Mouse (Mus musculus) heart, embryonic 13.5 days (tissue): ENCODE results near the gene Gm11042. TPM values are rescaled to one million over a fixed set of nuclear protein-coding genes. Genes with fewer than 3 reads are reported as not detected.

Experiments
- ATAC-seq: fragments of 200-750 bp; cut with Nextera tagmentation; 2 replicates; pipeline ENCODE4 v1.8.0; 2017; ENCODE audit warnings: moderate TSS enrichment; ENCODE audit not compliant: insufficient number of reproducible peaks, low FRiP score, low TSS enrichment; ENCODE audit errors: extremely low read depth
- H3K27ac ChIP-seq: fragments of 300-500 bp; sonication (generic); replicated peaks from 2 replicates; pipeline ENCODE4 v1.5.1; 2015; ENCODE audit warnings: moderate library complexity, mild to moderate bottlenecking, inconsistent platforms
- H3K27me3 ChIP-seq: fragments of 300-500 bp; sonication (generic); replicated peaks from 2 replicates; pipeline ENCODE4 v1.6.1; 2015; ENCODE audit warnings: mild to moderate bottlenecking, inconsistent platforms
- H3K36me3 ChIP-seq: fragments of 300-500 bp; sonication (generic); 2 replicates; pipeline ENCODE4 v1.6.1; 2015; ENCODE audit warnings: mild to moderate bottlenecking, inconsistent platforms
- H3K4me1 ChIP-seq: fragments of 300-500 bp; sonication (generic); 2 replicates; pipeline ENCODE4 v1.6.1; 2015; ENCODE audit warnings: inconsistent platforms
- H3K4me2 ChIP-seq: fragments of 300-500 bp; sonication (generic); 2 replicates; pipeline ENCODE4 v1.6.1; 2015; ENCODE audit warnings: inconsistent platforms, mild to moderate bottlenecking, moderate library complexity
- H3K4me3 ChIP-seq: fragments of 300-500 bp; sonication (generic); 2 replicates; pipeline ENCODE4 v1.5.1; 2015; ENCODE audit warnings: moderate library complexity, mild to moderate bottlenecking, inconsistent platforms
- H3K9ac ChIP-seq: fragments of 300-500 bp; sonication (generic); 2 replicates; pipeline ENCODE4 v1.6.1; 2015; ENCODE audit warnings: inconsistent platforms, mild to moderate bottlenecking, moderate library complexity
- H3K9me3 ChIP-seq: fragments of 300-500 bp; sonication (generic); 2 replicates; pipeline ENCODE4 v1.6.1; 2016; ENCODE audit warnings: inconsistent platforms
- WGBS: fragments of 180-500 bp; shearing (Covaris S2); methylation state at CpG from one replicate; pipeline ENCODE4 v1.1.7; 2015; ENCODE audit warnings: mixed read lengths; 5-methylcytosine and 5-hydroxymethylcytosine counted together
- polyA plus RNA-seq: library from polyadenylated mRNA; unstranded; fragments of >200 nt; fragmentation: Nextera tagmentation; extraction: Ambion mirVana; gene quantifications from 2 replicates; pipeline ENCODE4 v1.2.1, GENCODE M21; 2015

Gm11042 gene
- not detected in 2 replicates for polyA plus RNA-seq

DNA sequence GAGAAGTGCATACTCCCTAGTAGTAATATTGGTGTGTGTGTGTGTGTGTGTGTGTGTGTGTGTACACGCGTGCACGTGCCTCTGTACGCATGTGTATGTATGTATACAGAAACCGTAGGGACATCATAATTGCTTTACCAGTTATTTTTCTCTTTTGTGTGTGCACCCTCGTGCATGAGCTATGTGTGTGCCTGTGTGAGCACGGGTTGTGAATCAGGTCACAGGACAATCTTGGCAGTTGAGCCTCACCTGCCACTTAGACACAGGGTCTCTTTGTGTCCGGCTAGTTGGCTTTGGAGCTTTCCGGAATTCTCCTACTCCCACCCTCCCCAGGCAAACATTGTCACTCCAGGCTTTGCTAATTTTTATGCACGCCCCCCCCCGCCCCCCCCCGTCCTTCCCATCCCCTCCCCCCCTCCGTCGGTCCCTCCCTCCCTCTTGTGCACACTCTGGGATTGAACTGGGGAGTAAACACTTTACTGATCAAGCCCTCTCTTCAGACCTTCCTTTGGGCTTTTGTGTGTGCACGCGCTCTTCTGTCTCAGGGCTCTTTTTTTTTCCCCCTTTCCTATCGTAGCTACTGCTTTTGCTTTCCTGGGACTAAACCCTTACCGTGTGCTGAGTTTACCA, at the start of gene Gm11042:
Gm11042 (minus strand) TSS at position 51 of the 630 bp plus-strand sequence.
- Histone ChIP-seq H3K27ac (peak within 1 kb of the TSS; percentile 58; the same call in 1 of the 2 replicates), H3K9ac (peak within 1 kb of the TSS; percentile 84), H3K36me3 (no peaks in the 10 kb centered on the region), H3K9me3 (no peaks in the 10 kb centered on the region), H3K4me3 (peak within 1 kb of the TSS; percentile 66), H3K4me2 (peak within 1 kb of the TSS; percentile 72), H3K4me1 (no peaks in the 10 kb centered on the region), H3K27me3 (0 out of 2 replicates have a peak, but pooled peaks cover 3% of the 10 kb centered on the region)
- WGBS = 33% methylated on average over 15 of the region's 18 CpGs
- no peak for ATAC-seq

DNA sequence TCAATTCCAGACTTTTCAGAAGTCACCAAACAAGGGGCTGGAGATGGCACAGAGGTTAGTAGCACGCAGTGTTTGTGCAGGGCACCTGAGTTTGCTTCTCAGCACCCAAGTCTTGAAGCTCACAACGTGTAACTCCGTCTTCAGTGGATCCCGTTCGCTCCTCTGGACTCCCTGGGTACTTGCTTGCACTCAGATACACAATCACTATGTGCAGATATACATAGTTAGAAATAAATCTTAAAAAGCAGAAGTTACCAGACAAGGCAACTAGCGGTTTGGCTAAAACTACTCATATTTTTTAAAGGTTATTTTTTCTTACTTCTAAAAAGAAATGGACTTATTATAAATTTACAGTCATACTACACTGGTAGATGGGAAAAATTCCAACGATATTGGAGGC, 48.3 kb upstream of the Gm11042 start:
- Histone ChIP-seq H3K4me1 (peaks cover 10% of the 10 kb centered on the region), H3K9me3 (no peaks in the 10 kb centered on the region), H3K27ac (no peak overlapping the region), H3K4me2 (no peak overlapping the region), H3K9ac (no peak overlapping the region), H3K27me3 (no peaks in the 10 kb centered on the region), H3K36me3 (no peaks in the 10 kb centered on the region), H3K4me3 (no peak overlapping the region)
- ATAC-seq = no peak
- WGBS = 84% methylated on average over 7 of the region's 7 CpGs

DNA sequence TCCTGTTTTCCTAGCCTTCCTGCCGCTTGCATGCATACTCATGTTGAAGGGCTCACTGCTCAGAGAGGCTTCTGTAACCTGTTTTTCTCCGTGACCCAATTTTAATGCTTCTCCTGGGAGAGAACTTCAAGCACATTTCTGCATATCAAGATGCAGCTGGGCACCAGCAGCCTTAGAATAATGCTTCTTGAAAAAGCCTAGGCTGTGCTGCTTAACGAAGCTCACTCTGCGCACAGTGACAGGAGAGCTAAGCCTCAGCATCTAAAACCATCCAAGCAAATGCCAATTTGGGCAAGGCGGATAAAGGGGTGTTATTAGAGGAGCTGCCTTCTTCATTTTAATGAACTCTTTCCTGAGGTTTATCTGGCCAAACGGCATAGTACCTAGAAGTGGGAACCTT, 46.9 kb upstream of the Gm11042 start:
- Histone ChIP-seq H3K4me2 (no peak overlapping the region), H3K27me3 (no peaks in the 10 kb centered on the region), H3K4me3 (no peak overlapping the region), H3K9me3 (no peaks in the 10 kb centered on the region), H3K36me3 (no peaks in the 10 kb centered on the region), H3K9ac (no peak overlapping the region), H3K27ac (no peak overlapping the region), H3K4me1 (peaks cover 13% of the 10 kb centered on the region)
- ATAC-seq = no peak
- WGBS = 75% methylated on average over 6 of the region's 6 CpGs

DNA sequence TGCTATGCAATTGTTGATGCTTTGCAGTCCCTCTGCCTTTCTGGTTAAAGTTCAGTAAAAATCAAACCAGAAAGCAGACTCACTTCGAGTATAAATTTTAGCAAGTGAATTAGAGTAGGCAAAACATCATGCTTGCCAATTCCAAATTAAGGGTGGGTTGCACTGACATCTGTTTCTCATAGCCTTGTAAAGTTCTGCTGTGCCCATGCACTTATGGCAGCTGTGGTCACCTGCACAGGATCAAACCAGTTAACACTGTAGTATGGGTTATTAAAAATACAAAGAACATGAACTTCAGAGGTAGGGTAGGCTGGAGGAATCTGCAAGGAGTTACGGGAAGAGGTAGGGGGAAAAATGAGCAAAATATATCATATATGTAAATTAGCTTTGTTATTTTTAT, 46.3 kb upstream of the Gm11042 start:
- Histone ChIP-seq H3K4me3 (no peak overlapping the region), H3K27ac (no peak overlapping the region), H3K9me3 (no peaks in the 10 kb centered on the region), H3K27me3 (no peaks in the 10 kb centered on the region), H3K36me3 (no peaks in the 10 kb centered on the region), H3K4me2 (no peak overlapping the region), H3K4me1 (peaks cover 13% of the 10 kb centered on the region), H3K9ac (0 out of 2 replicates have a peak overlapping the region, but pooled peaks have one; percentile 48)
- 71% methylated on average over 2 of the region's 2 CpGs for WGBS
- no peak for ATAC-seq

DNA sequence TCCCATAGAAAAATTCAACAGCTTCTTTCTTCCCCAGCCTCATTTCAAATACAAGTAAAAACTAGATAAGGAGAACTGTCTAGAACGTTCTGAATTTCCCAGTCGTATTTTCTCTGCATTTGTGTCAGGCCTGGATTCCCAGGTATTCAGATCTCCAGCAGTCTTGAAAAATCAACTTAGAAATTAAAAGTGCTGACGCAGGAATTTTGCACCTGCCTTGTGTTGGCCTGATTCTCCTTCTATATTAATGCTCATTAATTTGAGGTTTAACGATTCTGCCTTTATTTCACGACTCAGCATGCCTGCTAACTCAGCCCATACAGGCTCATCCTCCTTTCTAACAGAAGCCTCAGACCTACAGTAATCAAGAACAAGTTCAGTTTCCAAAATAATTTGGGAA, 43.6 kb upstream of the Gm11042 start:
- peaks cover 13% of the 10 kb centered on the region for H3K4me1 ChIP-seq
- H3K9me3 ChIP-seq = peaks cover 9% of the 10 kb centered on the region; the same call in 1 of the 2 replicates
- H3K36me3 ChIP-seq = no peaks in the 10 kb centered on the region
- no peak for ATAC-seq
- no peak overlapping the region for H3K4me3 ChIP-seq
- H3K9ac ChIP-seq = no peak overlapping the region
- no peak overlapping the region for H3K27ac ChIP-seq
- no peak overlapping the region for H3K4me2 ChIP-seq
- H3K27me3 ChIP-seq = no peaks in the 10 kb centered on the region
- WGBS = 75% methylated on average over 5 of the region's 5 CpGs

DNA sequence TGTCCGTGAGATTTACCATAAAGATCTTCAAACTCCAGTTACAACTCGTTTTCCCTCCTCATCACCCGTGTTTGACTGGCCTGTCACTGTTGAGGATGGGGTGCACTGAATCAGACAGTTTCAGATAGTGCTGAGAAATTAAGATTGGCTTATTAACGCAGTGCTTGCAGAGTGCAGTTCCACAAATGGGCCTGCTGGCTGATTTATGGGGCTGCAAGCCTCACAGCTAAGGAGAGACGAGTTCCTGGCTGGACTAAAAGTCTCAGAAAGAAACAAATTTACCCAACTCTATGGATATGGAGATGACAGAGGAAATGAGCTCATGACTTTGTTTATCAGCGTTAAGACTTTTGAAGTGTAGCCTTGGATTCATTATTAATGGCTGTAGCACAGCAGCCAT, 41.6 kb upstream of the Gm11042 start:
- peaks cover 13% of the 10 kb centered on the region for H3K4me1 ChIP-seq
- H3K27me3 ChIP-seq = no peaks in the 10 kb centered on the region
- H3K9ac ChIP-seq = no peak overlapping the region
- H3K9me3 ChIP-seq = peaks cover 9% of the 10 kb centered on the region; the same call in 1 of the 2 replicates
- 55% methylated on average over 6 of the region's 6 CpGs for WGBS
- H3K27ac ChIP-seq = no peak overlapping the region
- H3K4me3 ChIP-seq = no peak overlapping the region
- no peaks in the 10 kb centered on the region for H3K36me3 ChIP-seq
- H3K4me2 ChIP-seq = no peak overlapping the region
- no peak for ATAC-seq

DNA sequence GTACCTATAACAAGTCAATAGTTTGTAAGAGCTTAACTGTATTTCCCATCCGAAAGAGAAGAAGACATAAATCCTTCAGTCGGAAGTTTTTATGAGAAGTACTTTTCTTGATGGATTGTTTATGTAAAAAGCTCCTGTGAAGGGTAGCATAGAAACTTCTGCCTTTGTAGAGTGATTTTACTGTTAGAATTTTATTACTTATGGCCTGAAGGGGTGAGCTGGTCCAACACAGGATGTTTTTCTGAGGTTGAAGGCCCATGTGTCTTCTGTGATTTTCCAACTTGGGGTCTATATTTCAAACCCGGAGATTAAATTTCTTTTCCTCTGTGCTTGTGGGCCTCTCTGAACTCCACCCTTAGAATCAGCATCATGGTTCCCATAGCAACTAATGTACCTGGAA, 26.5 kb upstream of the Gm11042 start:
- Histone ChIP-seq H3K27ac (no peak overlapping the region), H3K4me1 (peaks cover 33% of the 10 kb centered on the region), H3K4me3 (no peak overlapping the region), H3K36me3 (no peaks in the 10 kb centered on the region), H3K4me2 (no peak overlapping the region), H3K9ac (no peak overlapping the region), H3K9me3 (no peaks in the 10 kb centered on the region), H3K27me3 (no peaks in the 10 kb centered on the region)
- no peak for ATAC-seq
- WGBS = 83% methylated on average over 3 of the region's 3 CpGs

DNA sequence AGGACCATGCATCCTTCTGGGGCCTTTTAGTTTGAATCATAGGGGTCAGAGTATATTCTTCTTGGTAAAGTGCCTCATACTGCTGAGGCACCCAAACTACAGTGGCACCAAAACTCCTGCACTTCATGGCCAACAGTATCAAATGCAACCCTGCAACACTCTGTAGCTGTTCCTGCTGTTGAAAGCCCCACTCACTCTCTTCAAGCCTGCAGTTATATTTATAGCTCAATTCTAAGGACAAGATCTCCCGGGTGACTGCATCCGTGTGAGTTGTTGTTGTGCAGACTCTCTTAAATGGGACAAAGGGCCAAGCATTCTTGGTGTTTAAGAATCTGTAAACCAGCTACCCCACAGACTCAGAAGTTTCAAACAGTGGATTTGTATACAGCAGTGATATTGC, 23.9 kb upstream of the Gm11042 start:
- WGBS = 42% methylated on average over 2 of the region's 2 CpGs
- H3K27ac ChIP-seq = peak overlapping the region; percentile 72
- no peaks in the 10 kb centered on the region for H3K27me3 ChIP-seq
- no peaks in the 10 kb centered on the region for H3K36me3 ChIP-seq
- no peak for ATAC-seq
- H3K4me2 ChIP-seq = peak overlapping the region; percentile 54
- no peaks in the 10 kb centered on the region for H3K9me3 ChIP-seq
- H3K9ac ChIP-seq = no peak overlapping the region
- H3K4me3 ChIP-seq = no peak overlapping the region; the same call in 1 of the 2 replicates
- peaks cover 33% of the 10 kb centered on the region for H3K4me1 ChIP-seq

DNA sequence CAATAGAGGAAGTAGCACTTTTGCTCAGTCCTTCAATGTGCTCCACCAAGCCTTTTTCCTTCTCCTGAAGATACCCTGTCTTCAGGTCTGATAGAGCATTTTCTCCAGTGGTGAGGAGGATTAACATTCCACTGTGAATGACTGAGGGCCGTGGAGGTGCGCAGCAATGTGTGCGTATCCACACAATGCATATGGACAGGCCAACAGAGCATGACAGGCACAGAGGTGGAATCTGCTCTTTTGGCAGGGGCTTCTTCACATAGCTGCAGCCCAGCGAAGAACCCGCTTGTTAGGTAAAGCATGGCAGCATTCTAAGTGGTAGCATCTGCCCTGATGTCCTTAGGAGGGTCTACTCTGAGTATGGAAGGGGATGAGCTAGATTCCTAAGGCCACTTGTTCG, 17.5 kb upstream of the Gm11042 start:
- Histone ChIP-seq H3K9ac (no peak overlapping the region), H3K36me3 (no peaks in the 10 kb centered on the region), H3K27me3 (no peaks in the 10 kb centered on the region), H3K9me3 (no peaks in the 10 kb centered on the region), H3K4me1 (no peaks in the 10 kb centered on the region), H3K4me2 (no peak overlapping the region), H3K27ac (no peak overlapping the region), H3K4me3 (no peak overlapping the region)
- 77% methylated on average over 6 of the region's 6 CpGs for WGBS
- no peak for ATAC-seq

DNA sequence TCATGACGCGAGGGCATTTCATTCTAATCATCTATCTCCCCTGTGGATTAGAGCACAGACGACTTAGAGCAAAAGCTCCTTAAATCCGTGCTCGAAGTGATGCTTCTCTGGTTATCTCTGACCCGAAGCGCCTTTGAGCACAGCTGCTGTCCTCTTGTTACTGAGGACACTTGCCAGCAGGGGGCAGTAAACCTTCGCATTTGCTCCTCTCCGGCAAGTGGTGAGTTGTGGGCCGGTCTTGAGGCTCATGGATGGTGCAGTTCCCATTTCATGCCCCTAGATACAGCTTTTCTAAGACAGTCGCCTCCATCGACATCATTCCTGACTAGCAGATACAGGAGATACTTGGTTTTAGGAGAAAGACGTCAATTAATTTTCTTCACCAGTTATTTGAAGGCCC, 16.8 kb upstream of the Gm11042 start:
- WGBS = 23% methylated on average over 13 of the region's 13 CpGs
- H3K36me3 ChIP-seq = no peaks in the 10 kb centered on the region
- ATAC-seq = no peak

DNA sequence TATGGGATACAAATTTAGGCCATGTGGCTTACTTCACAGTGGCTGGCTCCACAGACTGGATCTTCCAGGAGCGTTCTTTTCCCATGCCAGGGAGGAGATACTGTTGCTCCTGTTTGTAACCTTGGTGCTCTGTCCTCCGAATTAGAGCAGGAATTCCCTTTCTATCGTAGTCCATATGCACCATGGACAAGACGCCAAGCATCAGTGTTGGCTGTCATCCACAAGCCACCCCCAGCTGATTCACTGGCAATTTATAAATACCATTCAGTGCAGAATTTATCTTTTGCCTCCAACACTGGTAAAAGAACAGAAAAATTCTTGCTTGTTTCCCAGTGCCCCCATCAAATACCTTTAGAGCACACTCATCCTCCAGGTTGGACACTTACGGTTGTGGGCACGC, 13.6 kb upstream of the Gm11042 start:
- no peaks in the 10 kb centered on the region for H3K9me3 ChIP-seq
- no peak overlapping the region for H3K27ac ChIP-seq
- no peaks in the 10 kb centered on the region for H3K36me3 ChIP-seq
- H3K4me2 ChIP-seq = no peak overlapping the region
- ATAC-seq = no peak
- no peak overlapping the region for H3K4me3 ChIP-seq
- no peak overlapping the region for H3K9ac ChIP-seq
- WGBS = 84% methylated on average over 6 of the region's 6 CpGs
- H3K4me1 ChIP-seq = no peaks in the 10 kb centered on the region
- H3K27me3 ChIP-seq = no peaks in the 10 kb centered on the region

More for the DNA sequence above, 16.8 kb upstream of the Gm11042 start:
- Histone ChIP-seq H3K4me2 (no peak overlapping the region), H3K4me3 (no peak overlapping the region), H3K27me3 (no peaks in the 10 kb centered on the region), H3K4me1 (no peaks in the 10 kb centered on the region), H3K9me3 (no peaks in the 10 kb centered on the region), H3K27ac (no peak overlapping the region), H3K9ac (no peak overlapping the region)

DNA sequence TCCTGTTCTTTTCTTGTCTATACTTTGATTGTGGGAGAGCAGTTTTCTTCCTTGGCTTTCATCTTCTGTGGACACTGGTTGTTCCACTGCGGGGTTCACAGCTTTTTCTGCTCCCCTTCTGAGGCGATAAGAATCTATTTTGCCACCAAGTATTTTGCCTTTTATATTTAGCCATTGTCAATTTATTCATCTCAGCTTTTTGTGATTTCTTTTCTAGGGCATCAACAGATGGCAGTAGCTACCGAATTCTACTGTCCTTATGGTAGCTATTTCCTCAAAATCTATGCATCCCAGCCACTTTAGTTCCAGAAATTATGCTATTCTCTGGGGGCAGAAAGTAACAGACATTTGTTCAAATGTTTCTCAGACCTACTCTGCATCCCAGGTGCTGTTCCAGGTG, 10.4 kb upstream of the Gm11042 start:
- no peak overlapping the region for H3K4me3 ChIP-seq
- no peaks in the 10 kb centered on the region for H3K9me3 ChIP-seq
- no peak overlapping the region for H3K4me2 ChIP-seq
- H3K27me3 ChIP-seq = no peaks in the 10 kb centered on the region
- no peaks in the 10 kb centered on the region for H3K4me1 ChIP-seq
- H3K9ac ChIP-seq = no peak overlapping the region
- no peaks in the 10 kb centered on the region for H3K36me3 ChIP-seq
- H3K27ac ChIP-seq = no peak overlapping the region
- no peak for ATAC-seq
- WGBS = 73% methylated on average over 3 of the region's 3 CpGs
